ENCODE assay signal across 22 mouse cellular contexts in the genomic region with DNA sequence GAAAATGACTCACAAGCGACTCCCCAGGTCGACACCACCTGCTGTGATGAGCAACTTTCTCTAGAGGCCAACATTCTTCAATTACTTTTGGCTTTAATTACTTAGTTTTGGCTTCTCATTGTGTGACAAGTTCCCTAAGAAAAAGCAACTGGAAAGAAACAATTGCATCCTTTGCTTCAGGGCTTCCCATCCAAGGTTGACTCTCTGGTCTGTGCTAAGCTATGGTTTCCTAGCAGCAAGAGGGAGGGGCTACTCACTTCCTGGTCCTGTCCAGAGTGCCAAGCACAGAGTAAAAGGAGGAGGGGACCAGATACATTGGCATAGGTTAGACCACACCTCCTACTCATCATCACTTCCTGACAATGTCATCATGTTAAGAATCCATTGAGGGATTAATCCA.
"Had no signal": no experiment of that assay in that cellular context is flagged by ENCODE, and none has a peak within 500 bp of the region (broad histone marks: within the 10 kb centered on the region; RNA-seq: fewer than 3 reads in every experiment).

No protein-coding gene starts in this region.

- H3K4me1 ChIP-seq: hindbrain, embryonic 13.5 days; hindbrain, embryonic 15.5 days; limb, embryonic 10.5 days; limb, embryonic 12.5 days had no signal

- H3K27ac ChIP-seq: heart, embryonic 10.5 days; hindbrain, embryonic 13.5 days; hindbrain, embryonic 15.5 days; hindbrain, postnatal 0 days; kidney, embryonic 15.5 days; kidney, postnatal 0 days; layer of hippocampus, adult 2 months; left cerebral cortex, adult 2 months; limb, embryonic 10.5 days; limb, embryonic 12.5 days had no signal

- DNase-seq: gastrocnemius, postnatal 14 days; gastrocnemius, postnatal 36 days; heart, adult 18-20 months; heart, postnatal 10 days; heart, postnatal 36 days; kidney, adult 11 months; kidney, adult 2 months; kidney, adult 9 months; kidney, postnatal 25 days; kidney, postnatal 4 days; liver had no signal

- H3K27me3 ChIP-seq: heart, embryonic 12.5 days; hindbrain, embryonic 13.5 days; hindbrain, embryonic 15.5 days; kidney, embryonic 15.5 days; limb, embryonic 12.5 days had no signal

- H3K4me3 ChIP-seq: heart, embryonic 10.5 days; heart, embryonic 12.5 days; hindbrain, embryonic 13.5 days; hindbrain, embryonic 15.5 days; kidney, embryonic 15.5 days; layer of hippocampus, adult 2 months; left cerebral cortex, adult 2 months; limb, embryonic 10.5 days; limb, embryonic 12.5 days had no signal

- ATAC-seq: hindbrain, postnatal 0 days had no signal

- H3K36me3 ChIP-seq: heart, embryonic 10.5 days; heart, embryonic 12.5 days; hindbrain, embryonic 13.5 days; hindbrain, embryonic 15.5 days; kidney, embryonic 15.5 days; limb, embryonic 10.5 days; limb, embryonic 12.5 days had no signal
